Mouse (Mus musculus) midbrain, embryonic 12.5 days (tissue): ENCODE results near the gene Meiob. TPM values are rescaled to one million over a fixed set of nuclear protein-coding genes. Genes with fewer than 3 reads are reported as not detected.

ENCODE experiments used
- ATAC-seq: fragments of 200-750 bp; cut with Nextera tagmentation; 2 replicates; pipeline ENCODE4 v1.8.0; 2017; ENCODE audit warnings: low read depth, moderate TSS enrichment, moderate library complexity; ENCODE audit not compliant: low FRiP score
- H3K27ac ChIP-seq: fragments of 300-500 bp; sonication (generic); replicated peaks from 2 replicates; pipeline ENCODE4 v1.5.1; 2016; ENCODE audit warnings: mild to moderate bottlenecking
- H3K27me3 ChIP-seq: fragments of 300-500 bp; sonication (generic); 2 replicates; pipeline ENCODE4 v1.6.1; 2016; ENCODE audit warnings: mild to moderate bottlenecking
- H3K36me3 ChIP-seq: fragments of 300-500 bp; sonication (generic); 2 replicates; pipeline ENCODE4 v1.6.1; 2016
- H3K4me1 ChIP-seq: fragments of 300-500 bp; sonication (generic); 2 replicates; pipeline ENCODE4 v1.6.1; 2016
- H3K4me2 ChIP-seq: fragments of 300-500 bp; sonication (generic); replicated peaks from 2 replicates; pipeline ENCODE4 v1.6.1; 2016; ENCODE audit warnings: mild to moderate bottlenecking, moderate library complexity
- H3K4me3 ChIP-seq: fragments of 300-500 bp; sonication (generic); 2 replicates; pipeline ENCODE4 v1.5.1; 2016; ENCODE audit warnings: mild to moderate bottlenecking
- H3K9ac ChIP-seq: fragments of 300-500 bp; sonication (generic); replicated peaks from 2 replicates; pipeline ENCODE4 v1.6.1; 2016; ENCODE audit warnings: mild to moderate bottlenecking, moderate library complexity
- H3K9me3 ChIP-seq: fragments of 300-500 bp; sonication (generic); 2 replicates; pipeline ENCODE4 v1.6.1; 2016; ENCODE audit warnings: mild to moderate bottlenecking
- WGBS: fragments of 180-500 bp; shearing (Covaris S2); methylation state at CpG from one replicate; pipeline ENCODE4 v1.1.7; 2016; 5-methylcytosine and 5-hydroxymethylcytosine counted together
- polyA plus RNA-seq: library from polyadenylated mRNA; unstranded; fragments of >200 nt; fragmentation: Nextera tagmentation; extraction: Ambion mirVana; gene quantifications from 2 replicates; pipeline ENCODE4 v1.2.1, GENCODE M21; 2016

The Meiob gene
- polyA plus RNA-seq, 1 experiment from 2014 or later: not detected

DNA sequence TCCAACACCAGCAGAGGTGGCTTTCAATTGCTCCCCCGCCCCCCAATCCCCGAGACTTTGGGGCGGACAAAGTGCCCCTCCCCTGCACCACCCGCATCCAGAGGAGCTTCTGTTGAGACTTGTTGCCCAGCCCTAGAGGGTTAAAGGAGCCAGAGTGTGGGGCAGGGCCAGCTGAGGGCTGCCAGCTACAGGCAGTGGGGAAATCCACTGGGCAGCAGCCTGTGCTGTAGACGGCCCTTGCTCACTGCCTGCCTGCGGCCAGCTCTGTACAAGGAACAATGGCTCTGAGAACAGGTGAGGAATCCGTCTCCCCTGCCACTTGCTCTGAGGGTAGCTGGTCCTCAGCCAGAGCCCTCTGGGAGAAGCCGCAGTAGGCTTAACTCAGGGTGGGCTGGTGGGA lies 74.4 kb downstream of the Meiob start:
- Histone ChIP-seq H3K9me3 (no peaks in the 10 kb centered on the region), H3K27ac (no peak overlapping the region), H3K27me3 (no peaks in the 10 kb centered on the region; the same call in 1 of the 2 replicates), H3K9ac (no peak overlapping the region; the same call in 1 of the 2 replicates), H3K4me2 (no peak overlapping the region), H3K4me3 (no peak overlapping the region), H3K36me3 (peaks cover 9% of the 10 kb centered on the region), H3K4me1 (no peaks in the 10 kb centered on the region)
- 74% methylated on average over 8 of the region's 8 CpGs for WGBS
- no peak for ATAC-seq

DNA sequence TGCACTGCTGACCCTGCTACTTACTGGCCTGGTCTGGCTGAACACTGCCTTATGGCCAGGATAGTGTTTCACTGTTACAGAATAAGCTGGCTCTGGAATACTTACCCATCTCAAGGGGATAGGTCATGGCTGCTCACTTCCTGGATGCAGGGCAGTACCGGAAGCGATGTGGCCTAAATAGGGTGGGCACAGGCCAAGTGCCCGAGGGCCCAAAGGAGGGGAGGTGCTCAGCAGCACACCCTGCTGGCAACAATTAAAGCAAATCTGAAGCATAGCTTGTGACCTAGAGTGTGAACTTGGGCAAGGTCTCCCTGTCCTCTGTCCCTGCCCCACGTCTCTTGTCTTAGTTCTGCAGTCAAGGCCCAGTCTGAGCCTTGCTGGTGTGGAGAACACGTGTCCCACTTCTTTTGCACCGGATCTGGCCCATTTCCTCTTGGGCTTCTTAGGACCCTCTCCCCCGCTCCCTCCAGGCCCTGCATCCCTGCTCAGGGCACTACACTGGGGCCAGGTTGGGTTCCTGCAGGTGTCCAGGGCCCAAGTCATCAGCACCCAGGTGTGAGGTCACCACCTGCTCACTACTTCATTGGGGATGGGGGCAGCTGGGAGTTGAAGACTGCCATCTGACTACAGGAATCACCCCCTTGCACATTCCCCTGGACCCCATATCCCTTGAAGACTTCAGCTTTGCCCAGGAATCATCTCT lies 77.8 kb downstream of the Meiob start:
- Histone ChIP-seq H3K27ac (no peak overlapping the region), H3K27me3 (no peaks in the 10 kb centered on the region; the same call in 1 of the 2 replicates), H3K9ac (no peak overlapping the region), H3K4me3 (no peak overlapping the region), H3K4me1 (peaks cover 13% of the 10 kb centered on the region), H3K36me3 (peaks cover 18% of the 10 kb centered on the region), H3K9me3 (no peaks in the 10 kb centered on the region), H3K4me2 (no peak overlapping the region)
- 59% methylated on average over 7 of the region's 7 CpGs for WGBS
- ATAC-seq: no peak

DNA sequence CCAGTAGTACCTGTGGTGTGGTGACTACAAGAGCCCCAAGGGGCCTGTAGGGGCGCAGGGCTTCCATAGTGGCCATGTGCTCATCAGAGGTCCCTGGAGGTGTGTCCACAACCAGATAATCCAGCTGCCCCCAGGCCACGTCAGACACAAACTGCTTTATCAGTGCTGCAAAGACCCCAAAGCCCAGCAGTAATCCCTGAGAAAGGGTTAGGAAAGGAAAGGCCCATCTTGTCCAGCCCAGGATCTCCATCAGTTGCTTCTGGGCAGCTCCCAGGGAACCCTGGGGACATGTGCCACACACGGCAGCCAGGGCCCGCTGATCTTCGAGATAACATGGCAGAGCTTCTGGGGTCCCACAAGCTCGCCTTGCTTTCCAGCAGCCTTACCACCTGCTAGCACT lies 80.3 kb downstream of the Meiob start:
- 91% methylated on average over 6 of the region's 6 CpGs for WGBS
- Histone ChIP-seq H3K27me3 (no peaks in the 10 kb centered on the region), H3K4me1 (peaks cover 29% of the 10 kb centered on the region), H3K4me3 (no peak overlapping the region), H3K4me2 (no peak overlapping the region), H3K9me3 (no peaks in the 10 kb centered on the region), H3K9ac (no peak overlapping the region), H3K36me3 (peaks cover 22% of the 10 kb centered on the region), H3K27ac (no peak overlapping the region)
- ATAC-seq: no peak

DNA sequence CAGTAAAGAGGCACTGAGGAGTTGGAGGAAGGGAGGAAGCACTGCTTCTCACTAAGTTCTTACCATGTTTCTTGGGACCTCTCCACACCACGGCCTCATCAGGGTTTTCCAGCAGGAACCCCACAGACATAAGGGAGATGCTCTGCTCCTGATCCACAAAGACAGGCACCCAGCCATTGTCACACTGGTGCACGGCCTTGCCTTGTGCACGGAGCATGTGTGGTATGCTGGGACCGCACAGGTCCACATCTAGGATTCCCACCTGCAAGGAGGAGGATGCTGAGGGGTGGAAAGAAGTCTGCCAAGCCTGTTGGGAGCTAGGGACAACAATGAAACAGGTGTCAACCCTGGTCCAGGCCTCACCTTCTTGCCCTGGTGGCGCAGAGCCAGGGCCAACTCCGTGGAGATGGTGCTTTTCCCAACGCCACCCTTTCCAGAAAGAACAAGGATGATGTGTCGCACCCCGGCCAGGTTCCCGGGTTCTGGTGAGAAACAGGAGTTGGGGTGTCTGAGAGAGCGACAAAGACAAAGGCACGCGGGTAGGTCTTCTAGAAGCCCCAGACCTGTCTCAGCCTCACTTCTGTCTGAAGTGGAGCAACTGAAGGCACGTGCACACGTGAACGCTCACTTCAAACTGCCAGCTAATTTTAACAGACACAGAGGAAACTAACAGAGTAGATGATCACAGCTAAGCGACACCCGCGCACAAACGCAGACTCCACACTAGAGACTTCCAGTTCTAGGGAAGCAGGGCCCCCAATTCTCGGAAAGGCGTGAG lies 81.5 kb downstream of the Meiob start:
- ATAC-seq: no peak; the same call in none of the 2 replicates
- peak overlapping the region; percentile 90 for H3K4me2 ChIP-seq
- H3K9ac ChIP-seq: peak overlapping the region; percentile 59
- no peak overlapping the region for H3K27ac ChIP-seq
- no peaks in the 10 kb centered on the region for H3K9me3 ChIP-seq
- H3K4me1 ChIP-seq: peaks cover 29% of the 10 kb centered on the region
- peak overlapping the region; percentile 89 for H3K4me3 ChIP-seq
- peaks cover 32% of the 10 kb centered on the region for H3K36me3 ChIP-seq
- H3K27me3 ChIP-seq: no peaks in the 10 kb centered on the region
- 25% methylated on average over 22 of the region's 22 CpGs for WGBS

DNA sequence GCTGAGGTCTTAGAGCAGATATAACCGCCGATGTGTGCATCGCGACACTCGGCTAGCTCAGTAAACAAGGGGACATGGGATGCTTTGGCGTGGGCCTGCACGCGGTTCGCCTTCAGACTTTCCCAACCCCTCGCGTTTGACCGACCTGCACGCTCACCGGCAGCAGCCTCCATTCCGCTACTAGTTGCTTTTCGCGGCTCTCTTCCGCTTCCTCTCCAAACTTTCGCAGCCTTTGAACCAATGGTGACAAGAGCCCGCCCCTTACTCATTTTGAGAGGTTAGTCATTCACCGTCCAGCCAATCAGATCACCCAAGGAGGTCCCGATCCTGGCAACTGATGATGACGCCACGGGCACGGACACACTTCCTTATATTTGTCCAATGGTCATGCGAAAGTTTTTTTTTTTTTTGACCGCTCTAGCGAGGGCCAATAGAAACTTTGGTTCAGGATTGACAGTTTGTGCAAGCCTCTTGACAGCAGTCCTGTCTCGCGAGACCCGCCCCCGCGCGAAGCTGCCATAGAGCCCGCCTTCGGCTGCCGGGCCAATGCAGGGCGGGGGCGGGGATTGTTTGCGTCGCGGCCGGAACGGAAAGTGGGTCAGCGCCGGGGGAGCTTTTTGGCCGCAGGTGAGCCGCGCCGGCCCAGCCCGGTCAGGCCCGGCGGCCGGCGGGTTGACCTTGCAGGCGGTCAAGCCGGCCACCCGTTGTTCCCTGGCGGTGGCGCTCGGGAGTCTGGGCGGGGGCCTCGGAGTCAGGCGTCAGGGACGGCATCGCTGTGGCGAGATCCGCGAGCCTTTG lies 82.2 kb downstream of the Meiob start, which contains the start of the genes Nubp2 and Spsb3:
Gene Nubp2 (minus strand): TSS at position 216 of the 798 bp plus-strand sequence.
Gene Spsb3 (plus strand): TSS at position 510 of the 798 bp plus-strand sequence.
- H3K4me3 ChIP-seq: peak within 1 kb of the TSS; percentile 89
- peaks cover 40% of the 10 kb centered on the region for H3K36me3 ChIP-seq
- H3K27me3 ChIP-seq: no peaks in the 10 kb centered on the region
- under 1% methylated on average over 69 of the region's 69 CpGs for WGBS
- peak; percentile 98 for ATAC-seq
- peaks cover 29% of the 10 kb centered on the region for H3K4me1 ChIP-seq
- H3K9ac ChIP-seq: peak within 1 kb of the TSS; percentile 78
- no peaks in the 10 kb centered on the region for H3K9me3 ChIP-seq
- peak within 1 kb of the TSS; percentile 95 for H3K4me2 ChIP-seq
- peak within 1 kb of the TSS; percentile 69 for H3K27ac ChIP-seq

DNA sequence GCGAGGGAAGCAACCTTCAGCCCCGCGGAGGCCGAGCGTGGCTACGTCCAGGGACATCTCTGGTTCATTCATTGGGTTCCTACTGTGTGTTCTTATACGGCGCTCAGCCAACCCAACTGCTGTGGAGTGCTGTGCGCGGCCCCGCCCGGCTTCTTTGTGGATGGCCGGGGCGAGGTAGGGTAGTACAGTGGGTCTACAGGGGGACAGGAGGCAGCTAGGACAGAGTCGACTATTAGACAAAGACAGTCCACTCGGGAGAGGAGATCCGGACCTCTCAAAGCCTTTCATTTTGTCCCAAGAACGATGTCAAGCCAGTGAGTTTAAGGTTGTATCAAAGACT lies 82.8 kb downstream of the Meiob start:
- WGBS: under 1% methylated on average over 18 of the region's 18 CpGs

DNA sequence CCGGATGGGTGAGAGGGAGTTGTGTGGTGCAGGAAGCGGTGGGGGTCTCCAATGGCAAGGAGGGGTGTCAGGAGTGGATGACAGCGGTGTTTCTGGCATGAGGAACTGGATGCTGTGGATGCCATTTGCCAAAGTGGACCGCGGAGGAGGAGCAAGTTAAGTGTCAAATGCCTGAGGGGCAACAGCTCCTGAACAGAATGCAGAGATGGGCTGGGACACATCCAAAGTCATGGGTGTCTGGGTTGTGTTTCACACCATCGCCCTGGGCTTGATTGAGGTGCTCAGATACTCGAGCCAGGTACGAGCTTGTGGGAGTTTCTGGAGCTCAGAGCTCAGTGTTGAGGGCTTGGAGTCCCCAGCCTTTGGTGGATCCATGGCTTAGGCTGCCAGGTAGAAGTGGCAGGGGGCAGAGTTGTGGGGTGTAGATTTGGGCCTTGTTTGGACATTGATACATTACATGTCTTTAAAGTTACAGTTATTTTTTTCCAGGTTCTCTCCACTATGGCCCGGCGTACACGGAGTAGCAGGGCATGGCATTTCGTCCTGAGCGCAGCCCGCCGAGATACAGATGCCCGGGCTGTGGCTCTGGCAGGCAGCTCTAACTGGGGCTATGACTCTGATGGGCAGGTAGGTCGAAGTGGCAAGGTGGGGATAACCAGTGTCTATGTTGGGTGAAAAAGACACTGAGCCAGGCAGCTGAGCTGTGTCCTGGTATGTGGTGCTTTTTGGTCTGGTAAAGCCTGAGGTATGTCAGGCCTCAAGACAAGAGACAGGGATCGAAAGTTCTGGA lies 83.4 kb downstream of the Meiob start:
- Histone ChIP-seq H3K27ac (peak overlapping the region; percentile 69; the same call in 1 of the 2 replicates), H3K4me3 (peak overlapping the region; percentile 89)

More for the DNA sequence above, 82.8 kb downstream of the Meiob start:
- Histone ChIP-seq H3K4me1 (peaks cover 29% of the 10 kb centered on the region), H3K27ac (peak overlapping the region; percentile 69), H3K9me3 (no peaks in the 10 kb centered on the region), H3K4me2 (peak overlapping the region; percentile 95), H3K9ac (peak overlapping the region; percentile 78), H3K27me3 (no peaks in the 10 kb centered on the region), H3K4me3 (peak overlapping the region; percentile 89), H3K36me3 (peaks cover 46% of the 10 kb centered on the region)
- ATAC-seq: peak; percentile 32; the same call in 1 of the 2 replicates

DNA sequence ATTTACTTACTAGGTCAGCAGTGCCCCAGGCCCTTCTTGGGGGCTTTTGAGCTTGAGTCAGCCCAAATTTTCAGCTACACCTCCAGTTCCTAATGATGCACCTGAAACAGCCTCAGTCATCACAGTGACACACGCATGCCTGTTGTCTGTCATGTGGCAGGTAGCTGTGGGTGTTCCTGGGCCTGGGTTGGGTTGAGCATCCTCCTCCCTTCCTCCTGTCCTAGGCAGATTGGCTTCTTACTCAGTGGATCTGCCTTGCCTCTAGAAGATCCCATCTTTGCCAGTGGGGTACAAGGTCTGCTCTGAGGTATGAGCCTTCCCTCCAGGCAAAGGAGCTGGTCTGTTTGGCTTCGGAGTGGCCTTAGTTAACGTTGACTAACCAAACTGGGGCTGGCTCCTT lies 84.8 kb downstream of the Meiob start:
- ATAC-seq: no peak
- no peaks in the 10 kb centered on the region for H3K27me3 ChIP-seq
- 87% methylated on average over 3 of the region's 3 CpGs for WGBS
- H3K27ac ChIP-seq: no peak overlapping the region
- H3K4me3 ChIP-seq: 0 out of 2 replicates have a peak overlapping the region, but pooled peaks have one; percentile 3
- H3K9ac ChIP-seq: no peak overlapping the region
- peaks cover 34% of the 10 kb centered on the region for H3K4me1 ChIP-seq
- H3K9me3 ChIP-seq: no peaks in the 10 kb centered on the region
- H3K4me2 ChIP-seq: no peak overlapping the region
- H3K36me3 ChIP-seq: peaks cover 53% of the 10 kb centered on the region

More for the DNA sequence above, 83.4 kb downstream of the Meiob start:
- peaks cover 29% of the 10 kb centered on the region for H3K4me1 ChIP-seq
- peaks cover 52% of the 10 kb centered on the region for H3K36me3 ChIP-seq
- 69% methylated on average over 18 of the region's 18 CpGs for WGBS
- no peaks in the 10 kb centered on the region for H3K27me3 ChIP-seq
- H3K9ac ChIP-seq: peak overlapping the region; percentile 78
- H3K9me3 ChIP-seq: no peaks in the 10 kb centered on the region
- ATAC-seq: no peak
- H3K4me2 ChIP-seq: peak overlapping the region; percentile 95

Other genes starting within 250 kb of the Meiob start
- 82.2 and 89.6 TPM in 2 replicates for gene Tsc2, start 171.7 kb upstream of the Meiob start, polyA plus RNA-seq
- gene Nthl1, start 171.6 kb upstream of the Meiob start, polyA plus RNA-seq: 14.3 and 14.9 TPM in 2 replicates
- gene Slc9a3r2, start 154.0 kb upstream of the Meiob start, polyA plus RNA-seq: 26.4 and 33.8 TPM in 2 replicates
- gene Npw, start 145.8 kb upstream of the Meiob start, polyA plus RNA-seq: not detected in 2 replicates
- 23.5 and 25.0 TPM in 2 replicates for gene Zfp598, start 134.6 kb upstream of the Meiob start, polyA plus RNA-seq
- 27.6 and 31.7 TPM in 2 replicates for gene Syngr3, start 114.3 kb upstream of the Meiob start, polyA plus RNA-seq
- gene Gfer, start 108.1 kb upstream of the Meiob start, polyA plus RNA-seq: 43.9 and 48.4 TPM in 2 replicates
- 1.7 and 2.2 TPM in 2 replicates for gene Noxo1, start 108.1 kb upstream of the Meiob start, polyA plus RNA-seq
- 86.8 and 97.6 TPM in 2 replicates for gene Tbl3, start 96.6 kb upstream of the Meiob start, polyA plus RNA-seq
- gene Rnf151, start 86.2 kb upstream of the Meiob start, polyA plus RNA-seq: 0.24 TPM in 1 of 2 replicates, not detected in the other
- 892 and 929 TPM in 2 replicates for gene Rps2, start 86.2 kb upstream of the Meiob start, polyA plus RNA-seq
- 201 and 205 TPM in 2 replicates for gene Ndufb10, start 79.8 kb upstream of the Meiob start, polyA plus RNA-seq
- not detected in 2 replicates for gene Rpl3l, start 76.5 kb upstream of the Meiob start, polyA plus RNA-seq
- 18.4 and 20.8 TPM in 2 replicates for gene Msrb1, start 67.6 kb upstream of the Meiob start, polyA plus RNA-seq
- 0.41 and 0.63 TPM in 2 replicates for gene Hs3st6, start 51.3 kb upstream of the Meiob start, polyA plus RNA-seq
- 29.4 and 31.2 TPM in 2 replicates for gene Hagh, start 35.9 kb downstream of the Meiob start, polyA plus RNA-seq
- 18.1 and 20.5 TPM in 2 replicates for gene Fahd1, start 46.1 kb downstream of the Meiob start, polyA plus RNA-seq
- 0.17 and 0.27 TPM in 2 replicates for gene Igfals, start 61.7 kb downstream of the Meiob start, polyA plus RNA-seq
- gene Nubp2, start 82.1 kb downstream of the Meiob start, polyA plus RNA-seq: 64.0 and 70.3 TPM in 2 replicates
- gene Spsb3, start 82.4 kb downstream of the Meiob start, polyA plus RNA-seq: 52.8 and 52.9 TPM in 2 replicates
- 42.6 and 43.6 TPM in 2 replicates for gene Eme2, start 90.8 kb downstream of the Meiob start, polyA plus RNA-seq
- 88.0 and 89.8 TPM in 2 replicates for gene Mrps34, start 90.8 kb downstream of the Meiob start, polyA plus RNA-seq
- 43.2 and 54.2 TPM in 2 replicates for gene Nme3, start 92.2 kb downstream of the Meiob start, polyA plus RNA-seq
- 78.7 and 80.0 TPM in 2 replicates for gene Mapk8ip3, start 132.7 kb downstream of the Meiob start, polyA plus RNA-seq
- gene Jpt2, start 156.4 kb downstream of the Meiob start, polyA plus RNA-seq: 279 and 292 TPM in 2 replicates
- gene Cramp1l, start 211.5 kb downstream of the Meiob start, polyA plus RNA-seq: 12.8 and 15.0 TPM in 2 replicates
- 28.4 and 28.6 TPM in 2 replicates for gene Ift140, start 211.8 kb downstream of the Meiob start, polyA plus RNA-seq